Mouse (Mus musculus) CD4-positive helper T cell, adult 2 months (primary cell): ENCODE data around the gene Dsel.
A peak's percentile ranks its signal among the peaks of the same experiment; 100 is the strongest.

ENCODE experiments used
- DNase-seq: peaks from one replicate; pipeline ENCODE4 v3.0.0-alpha.2; 2012; ENCODE audit warnings: low read depth, missing footprints, low spot score

Gene Dsel

GRCm38 (mm10) chr1:111864779-111865165, at the start of gene Dsel:
Gene Dsel (minus strand): TSS chr1:111864918.
- peak; percentile 91 for DNase-seq

GRCm38 (mm10) chr1:111911424-111911823, 46.7 kb upstream of the Dsel start:
- no peak for DNase-seq

DNA sequence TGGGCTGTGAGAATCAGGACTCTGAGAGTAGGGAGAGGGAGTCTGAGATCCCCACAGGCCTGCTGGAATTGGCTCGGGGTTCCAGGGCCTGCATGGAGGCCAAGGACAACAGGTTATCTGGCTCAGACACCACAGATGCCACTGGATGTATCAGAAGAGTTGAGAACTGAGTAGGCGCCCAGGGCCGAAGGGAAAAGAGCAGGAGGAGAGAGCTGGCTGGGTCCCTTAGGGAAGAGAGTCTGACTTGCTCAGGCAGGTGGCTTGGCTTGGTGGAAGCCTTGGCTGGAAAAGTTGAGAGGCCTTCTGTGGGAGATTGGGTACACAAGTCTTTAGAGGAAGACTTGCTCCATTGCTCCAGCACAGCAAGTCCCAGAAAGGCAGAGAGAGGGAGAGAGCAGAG, 18.6 kb upstream of the Dsel start:
- no peak for DNase-seq

DNA sequence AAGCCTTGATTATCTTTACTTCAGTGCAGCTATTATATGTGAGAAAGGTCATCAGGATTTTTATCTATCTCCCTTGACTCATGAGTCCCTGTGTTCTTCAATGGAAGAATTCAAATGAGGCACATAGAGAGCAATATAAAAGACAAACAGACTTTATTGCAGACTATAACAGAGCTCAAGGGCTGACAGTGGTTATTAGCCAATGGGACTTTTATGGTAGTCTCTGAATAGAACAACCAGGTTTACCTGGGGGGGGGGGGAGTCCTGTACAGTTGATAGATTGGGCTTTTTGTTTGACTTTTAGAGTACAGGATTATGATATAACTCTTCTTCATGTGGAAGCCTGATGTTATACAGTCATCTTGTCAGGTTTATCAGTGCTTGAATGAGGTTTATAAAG, 11.1 kb upstream of the Dsel start:
- no peak for DNase-seq

- no peak for DNase-seq
These were observed 8.5 kb upstream of the Dsel start for GRCm38 (mm10) chr1:111873196-111873595.

GRCm38 (mm10) chr1:111865467-111865866, 749 bp upstream of the Dsel start:
- DNase-seq, result no peak

DNA sequence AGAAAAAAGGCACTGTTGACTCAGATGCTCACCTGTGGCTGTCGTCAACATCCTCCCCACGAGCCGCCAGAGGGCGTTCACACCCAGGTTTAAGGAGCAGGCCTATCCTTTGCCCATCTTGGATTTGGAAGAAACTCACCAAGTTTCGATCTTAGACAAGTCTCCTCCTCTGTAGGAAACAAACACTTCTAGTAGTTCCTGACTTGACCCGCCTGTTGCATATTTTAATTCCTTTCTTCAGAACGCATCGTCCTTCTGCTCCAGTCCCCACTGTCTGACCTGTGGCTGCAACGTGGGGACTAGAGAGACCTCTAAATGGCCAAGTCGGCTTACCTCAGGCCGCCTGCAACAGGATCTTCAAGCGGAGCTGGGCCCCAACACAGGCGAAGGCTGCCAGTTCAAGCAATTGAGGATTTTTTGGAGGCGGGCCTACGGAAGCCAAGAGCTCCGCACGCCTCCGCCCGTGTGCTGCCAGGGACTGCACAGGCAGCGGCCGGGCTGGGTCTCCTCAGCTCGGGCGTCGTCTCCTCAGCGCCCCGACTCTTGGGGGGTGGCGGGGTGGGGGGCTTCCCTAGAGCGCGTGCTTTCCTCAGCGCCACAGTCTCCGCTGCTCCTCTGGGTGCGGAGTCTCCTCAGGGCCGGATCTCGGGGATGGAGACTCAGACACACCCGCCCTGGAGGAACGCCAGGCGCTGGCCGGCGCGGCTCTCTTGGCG, 497 bp downstream of the Dsel start:
- DNase-seq, result peak; percentile 79

DNA sequence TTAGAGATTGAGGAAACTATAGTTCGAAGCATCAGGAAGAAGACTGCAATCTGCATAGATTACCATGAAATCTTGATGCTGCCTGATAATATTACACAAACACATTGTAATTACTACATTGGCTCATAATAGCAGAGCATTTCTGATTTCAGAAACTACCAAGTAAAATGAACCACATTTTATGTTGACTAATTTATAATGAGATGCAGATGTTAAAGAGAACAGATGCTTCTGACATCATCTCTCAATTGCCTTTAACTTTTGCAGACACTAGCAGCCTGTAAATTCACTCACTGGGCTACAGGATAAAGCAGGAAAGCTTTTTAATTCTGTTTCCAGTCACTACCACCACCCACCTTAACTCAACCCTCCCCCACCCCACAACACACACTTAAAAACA, 6.9 kb downstream of the Dsel start:
- DNase-seq, result no peak

- no peak for DNase-seq
These were observed 12.3 kb downstream of the Dsel start for GRCm38 (mm10) chr1:111852439-111852838.

GRCm38 (mm10) chr1:111833583-111834225, 31.0 kb downstream of the Dsel start:
- DNase-seq, result no peak
